Mouse (Mus musculus): ENCODE measurements around the gene Tcp11l2.

Gene Tcp11l2

DNA sequence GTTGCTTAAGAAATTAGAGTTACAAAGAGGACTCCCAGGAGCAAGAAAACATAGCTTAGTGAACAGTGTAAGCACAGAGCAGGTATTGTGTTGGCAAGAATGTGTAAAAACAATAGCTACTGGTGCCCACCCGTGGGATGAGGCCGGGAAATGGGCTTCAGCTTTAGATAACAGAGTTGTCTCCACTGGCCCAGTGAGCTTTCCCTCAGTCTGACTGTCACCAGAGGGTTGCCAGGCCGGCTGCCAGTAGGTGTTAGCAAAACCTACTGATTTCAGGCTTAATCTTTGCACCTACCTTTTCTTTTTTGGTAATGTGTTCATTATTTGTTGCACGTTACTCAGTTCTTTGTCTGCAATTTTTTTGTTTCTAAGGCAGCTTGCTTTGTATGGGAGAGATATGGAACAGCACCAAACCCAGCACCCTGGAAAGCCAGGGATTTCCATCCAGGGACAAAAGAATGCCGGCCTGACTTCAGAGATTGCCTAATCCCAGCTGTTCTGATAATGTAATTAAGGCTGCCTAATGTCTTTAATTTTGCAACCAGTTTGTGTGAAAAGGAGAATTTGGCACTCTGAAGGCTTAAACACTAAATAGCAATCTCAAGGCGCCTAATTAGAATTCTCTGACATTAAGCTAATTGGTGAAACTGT, 81.1 kb downstream of the Tcp11l2 start:
- no peak for DNase-seq

DNA sequence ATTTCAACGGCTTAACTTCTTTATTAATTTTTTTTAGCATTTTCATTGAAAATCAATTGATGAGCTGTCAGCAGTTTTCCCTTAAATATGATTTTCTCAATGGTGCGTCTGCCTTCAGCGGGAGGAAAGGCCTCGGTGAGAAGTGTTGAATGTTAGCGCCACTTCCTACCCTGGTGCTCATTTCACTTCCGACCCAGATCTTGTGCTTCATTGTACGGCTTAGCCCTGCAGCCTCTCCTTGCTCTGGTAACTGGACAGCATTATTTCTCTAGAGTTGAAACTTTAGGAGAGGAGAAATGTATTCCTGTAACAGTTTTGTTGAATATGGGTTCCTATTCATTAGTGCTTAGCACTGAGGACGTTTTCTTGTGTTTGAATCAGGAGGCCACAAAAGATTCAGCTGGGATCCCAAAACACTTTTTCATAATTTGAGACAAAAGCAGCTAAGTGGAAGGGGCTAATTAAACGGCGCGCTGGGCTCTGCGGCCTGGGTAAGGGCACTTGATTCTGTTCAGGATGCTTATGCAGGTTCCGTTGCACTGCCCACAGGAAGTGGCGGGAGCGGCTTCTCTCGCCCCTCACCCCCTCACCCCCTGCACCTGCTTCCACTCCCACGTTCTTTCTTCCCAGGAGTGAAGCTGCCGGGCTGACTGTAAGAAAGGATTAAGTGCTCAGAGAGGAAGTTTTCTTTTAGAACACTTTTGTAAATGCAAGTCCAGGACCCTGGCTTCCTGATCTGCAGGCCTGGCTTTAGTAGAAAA, 81.8 kb downstream of the Tcp11l2 start:
- no peak for DNase-seq

DNA sequence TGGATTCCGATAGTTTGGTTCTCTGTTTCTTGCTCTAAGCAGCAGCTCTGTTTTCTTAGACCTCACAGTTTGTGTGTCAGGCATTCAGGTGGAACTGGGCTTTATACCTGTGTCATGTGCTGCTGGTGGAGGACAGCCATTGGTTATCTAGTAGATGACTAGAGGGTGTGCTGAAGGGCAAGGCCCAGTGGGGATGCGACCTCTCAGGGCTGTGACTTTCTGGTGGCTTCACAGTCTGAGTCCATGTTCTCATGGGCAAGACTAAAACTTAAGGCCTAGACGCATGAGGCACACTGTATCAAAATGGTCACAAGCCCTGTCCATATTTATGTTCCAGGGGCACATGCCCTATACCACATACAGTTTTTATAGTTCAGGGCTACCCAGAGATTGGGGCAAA, 82.9 kb downstream of the Tcp11l2 start:
- DNase-seq = no peak

DNA sequence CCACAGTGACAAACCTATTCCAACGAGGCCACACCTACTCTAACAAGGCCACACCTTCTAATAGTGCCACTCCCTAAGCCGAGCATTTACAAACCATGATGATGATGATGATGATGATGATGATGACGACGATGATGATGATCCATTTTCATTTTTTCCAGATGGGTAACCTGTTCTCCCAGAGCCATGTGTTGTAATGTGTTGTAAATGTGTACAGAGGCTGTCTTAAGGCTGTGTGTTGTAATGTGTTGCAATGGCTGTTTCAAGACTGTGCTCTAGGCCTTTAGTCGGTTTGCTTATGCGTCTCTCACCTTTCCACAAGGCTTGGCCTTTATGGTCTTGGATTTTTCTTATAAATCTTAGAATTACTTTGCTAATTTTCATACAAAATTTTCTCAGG, 85.7 kb downstream of the Tcp11l2 start:
- no peak for DNase-seq
